Comparison of ENCODE assay signal across 19 mouse cellular contexts in the genomic region with DNA sequence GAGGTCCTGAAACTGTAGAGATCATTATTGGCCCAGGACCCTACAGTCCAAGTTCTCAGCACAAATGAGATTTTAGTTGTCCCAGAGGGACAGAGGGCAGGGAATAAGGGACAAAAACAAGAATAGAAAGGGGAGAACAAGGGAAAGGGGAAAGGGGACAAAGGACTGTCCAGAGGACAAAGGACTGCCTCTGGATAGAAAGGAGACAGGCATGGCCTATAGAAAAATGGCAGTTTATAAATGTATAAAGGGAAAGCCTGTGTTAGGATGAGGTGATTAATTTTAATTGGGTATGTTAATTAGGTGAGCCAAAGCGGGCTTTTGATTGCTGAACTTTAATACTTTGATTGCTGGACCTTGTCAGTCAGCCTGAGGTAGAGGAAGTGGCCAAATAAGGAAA. TPM values are rescaled to one million over a fixed set of nuclear protein-coding genes. Genes with fewer than 3 reads are reported as not detected.
"Had no signal": no experiment of that assay in that cellular context is flagged by ENCODE, and none has a peak within 500 bp of the region (broad histone marks: within the 10 kb centered on the region; RNA-seq: fewer than 3 reads in every experiment).

No protein-coding gene starts in this region.

- H3K4me1 ChIP-seq: midbrain, embryonic 12.5 days; midbrain, embryonic 15.5 days; neural tube, embryonic 12.5 days; stomach, embryonic 15.5 days had no signal

- H3K27me3 ChIP-seq: neural tube, embryonic 12.5 days; stomach, embryonic 15.5 days had no signal

- H3K9ac ChIP-seq: lung, embryonic 14.5 days; midbrain, embryonic 12.5 days; midbrain, embryonic 15.5 days; neural tube, embryonic 12.5 days; stomach, embryonic 15.5 days had no signal

- H3K4me3 ChIP-seq: midbrain, embryonic 10.5 days; midbrain, embryonic 12.5 days; midbrain, embryonic 15.5 days; neural tube, embryonic 12.5 days; stomach, embryonic 15.5 days had no signal

- DNase-seq: lung, adult 18-20 months; lung, embryonic 14.5 days; lung, postnatal 10 days; lung, postnatal 4 days; right cerebral cortex, adult 18-20 months; right cerebral cortex, postnatal 25 days; right cerebral cortex, postnatal 4 days; spleen, adult 18-20 months; thymus, adult 2 months; thymus, postnatal 25 days; thymus, postnatal 4 days had no signal

- H3K36me3 ChIP-seq: midbrain, embryonic 10.5 days; midbrain, embryonic 12.5 days; midbrain, embryonic 15.5 days; neural tube, embryonic 12.5 days; stomach, embryonic 15.5 days had no signal

- ATAC-seq: midbrain, embryonic 15.5 days had no signal

- H3K9me3 ChIP-seq: midbrain, embryonic 10.5 days; midbrain, embryonic 12.5 days; midbrain, embryonic 15.5 days; neural tube, embryonic 12.5 days; stomach, embryonic 15.5 days had no signal

- H3K27ac ChIP-seq: midbrain, embryonic 10.5 days; midbrain, embryonic 12.5 days; midbrain, embryonic 15.5 days; neural tube, embryonic 12.5 days; stomach, embryonic 15.5 days; stomach, postnatal 0 days had no signal

- H3K4me2 ChIP-seq: lung, embryonic 14.5 days; midbrain, embryonic 12.5 days; midbrain, embryonic 15.5 days; neural tube, embryonic 12.5 days; stomach, embryonic 15.5 days had no signal

RNA-seq across cellular contexts. Expression of a gene that starts 4.3 kb away (rescaled TPM):
- total RNA-seq: monocyte, adult 5-6 weeks had no signal

RNA-seq across cellular contexts. Expression of a gene that starts 6.9 kb away (rescaled TPM):
- polyA plus RNA-seq: neural tube, embryonic 14.5 days had no signal
